Mouse (Mus musculus) liver, adult 2 months (tissue): ENCODE data around the gene Cd274. TPM values are rescaled to one million over a fixed set of nuclear protein-coding genes. Genes with fewer than 3 reads are reported as not detected.

Source experiments
- DNase-seq: peaks from one replicate; pipeline ENCODE4 v3.0.0-alpha.2; 2011; ENCODE audit warnings: low read depth, low spot score; ENCODE audit errors: extremely low read depth
- H3K27ac ChIP-seq: fragments of 200-500 bp; replicated peaks from 2 replicates; pipeline ENCODE4 v1.5.1; 2012; ENCODE audit warnings: low read depth, mild to moderate bottlenecking, control low read depth, inconsistent platforms, low read length; ENCODE audit not compliant: insufficient read depth
- H3K27me3 ChIP-seq: fragments of 200-500 bp; 2 replicates; pipeline ENCODE4 v1.6.1; 2012; ENCODE audit warnings: mild to moderate bottlenecking, moderate library complexity, low read length, inconsistent platforms; ENCODE audit not compliant: control insufficient read depth, insufficient read depth
- H3K36me3 ChIP-seq: fragments of 200-500 bp; 2 replicates; pipeline ENCODE4 v1.6.1; 2012; ENCODE audit warnings: low read length, inconsistent platforms; ENCODE audit not compliant: control insufficient read depth, insufficient read depth
- H3K4me1 ChIP-seq: fragments of 200-500 bp; 2 replicates; pipeline ENCODE4 v1.6.1; 2011; ENCODE audit warnings: low read length; ENCODE audit not compliant: control insufficient read depth, insufficient read depth
- H3K4me3 ChIP-seq: fragments of 200-500 bp; 2 replicates; pipeline ENCODE4 v1.5.1; 2011; ENCODE audit warnings: low read depth, mild to moderate bottlenecking, control low read depth, low read length, moderate library complexity; ENCODE audit not compliant: insufficient read depth
- H3K79me2 ChIP-seq: fragments of 200-500 bp; 2 replicates; pipeline ENCODE4 v1.6.1; 2012; ENCODE audit warnings: inconsistent platforms, mild to moderate bottlenecking, low read length, moderate library complexity; ENCODE audit not compliant: control insufficient read depth, insufficient read depth
- H3K9ac ChIP-seq: fragments of 200-500 bp; 2 replicates; pipeline ENCODE4 v1.6.1; 2012; ENCODE audit warnings: low read depth, mild to moderate bottlenecking, control low read depth, inconsistent platforms, low read length
- CTCF ChIP-seq: fragments of 200-500 bp; IDR thresholded peaks from 2 replicates; pipeline ENCODE4 v1.5.1; 2011; ENCODE audit warnings: low read depth, low read length, control low read depth
- POLR2A ChIP-seq: fragments of 200-500 bp; IDR thresholded peaks from 2 replicates; pipeline ENCODE4 v1.6.1; 2011; ENCODE audit warnings: low read length, control low read depth; ENCODE audit not compliant: insufficient read depth; ENCODE audit errors: extremely low read depth
- WGBS: fragments of 180-500 bp; shearing (Covaris S2); methylation state at CpG from one replicate; pipeline ENCODE4 v1.1.7; 2018; 5-methylcytosine and 5-hydroxymethylcytosine counted together
- polyA plus RNA-seq: library from polyadenylated mRNA; depleted of rRNA; stranded (reverse); fragments of >200 nt; gene quantifications from 2 replicates; pipeline ENCODE4 v1.2.3, GENCODE M21; 2012
- total RNA-seq: library from RNA; depleted of rRNA; stranded (reverse); fragments of >200 nt; gene quantifications from 2 replicates; pipeline ENCODE4 v1.2.3, GENCODE M21; 2014

Cd274 gene
- total and polyA plus RNA-seq, 2 experiments: 1.2 to 2.1 TPM

GRCm38 (mm10) chr19:29345636-29346035 is 21.6 kb upstream of the Cd274 start:
- Histone ChIP-seq H3K4me1 (no peaks in the 10 kb centered on the region; the same call in 1 of the 2 replicates), H3K4me3 (no peak overlapping the region)
- 45% methylated on average over 6 of the region's 6 CpGs for WGBS

GRCm38 (mm10) chr19:29350991-29351390 is 16.3 kb upstream of the Cd274 start:
- no peak for DNase-seq
- TF ChIP-seq POLR2A: no peak
- TF ChIP-seq CTCF: no peak
- Histone ChIP-seq H3K4me3 (no peak overlapping the region), H3K36me3 (peaks cover 2% of the 10 kb centered on the region), H3K9ac (no peak overlapping the region), H3K79me2 (no peaks in the 10 kb centered on the region), H3K27me3 (no peaks in the 10 kb centered on the region), H3K4me1 (peaks cover 2% of the 10 kb centered on the region; the same call in 1 of the 2 replicates), H3K27ac (no peak overlapping the region)
- WGBS: 82% methylated on average over 5 of the region's 5 CpGs

More at GRCm38 (mm10) chr19:29345636-29346035, 21.6 kb upstream of the Cd274 start:
- no peak for TF ChIP-seq POLR2A
- no peak for TF ChIP-seq CTCF
- no peak for DNase-seq
- Histone ChIP-seq H3K9ac (no peak overlapping the region), H3K36me3 (peaks cover 2% of the 10 kb centered on the region; the same call in 1 of the 2 replicates), H3K27ac (no peak overlapping the region), H3K27me3 (no peaks in the 10 kb centered on the region), H3K79me2 (no peaks in the 10 kb centered on the region)

- DNase-seq: peak; percentile 65
- H3K27ac ChIP-seq: no peak overlapping the region
- TF ChIP-seq POLR2A: no peak
- TF ChIP-seq CTCF: peak; percentile 95
- H3K36me3 ChIP-seq: peaks cover 1% of the 10 kb centered on the region
- H3K79me2 ChIP-seq: no peaks in the 10 kb centered on the region
- 4% methylated on average over 20 of the region's 20 CpGs for WGBS
- no peak overlapping the region for H3K9ac ChIP-seq
- peaks cover 2% of the 10 kb centered on the region; the same call in 1 of the 2 replicates for H3K4me1 ChIP-seq
- H3K4me3 ChIP-seq: peak overlapping the region; percentile 29; the same call in 1 of the 2 replicates
- no peaks in the 10 kb centered on the region for H3K27me3 ChIP-seq
Measured at GRCm38 (mm10) chr19:29354895-29355877, 12.1 kb upstream of the Cd274 start.

GRCm38 (mm10) chr19:29356281-29356680 is 11.0 kb upstream of the Cd274 start:
- Histone ChIP-seq H3K4me1 (peaks cover 2% of the 10 kb centered on the region; the same call in 1 of the 2 replicates), H3K27ac (no peak overlapping the region), H3K9ac (no peak overlapping the region), H3K79me2 (no peaks in the 10 kb centered on the region; the same call in 1 of the 2 replicates), H3K36me3 (no peaks in the 10 kb centered on the region), H3K4me3 (no peak overlapping the region), H3K27me3 (no peaks in the 10 kb centered on the region)
- 87% methylated on average over 11 of the region's 11 CpGs for WGBS
- TF ChIP-seq POLR2A: no peak
- TF ChIP-seq CTCF: no peak
- no peak for DNase-seq

GRCm38 (mm10) chr19:29360251-29360650 is 7.0 kb upstream of the Cd274 start:
- no peak for DNase-seq
- TF ChIP-seq POLR2A: no peak
- TF ChIP-seq CTCF: no peak
- 85% methylated on average over 5 of the region's 5 CpGs for WGBS
- H3K27ac ChIP-seq: no peak overlapping the region
- H3K9ac ChIP-seq: no peak overlapping the region
- no peaks in the 10 kb centered on the region; the same call in 1 of the 2 replicates for H3K79me2 ChIP-seq
- H3K4me3 ChIP-seq: no peak overlapping the region
- H3K27me3 ChIP-seq: no peaks in the 10 kb centered on the region
- H3K4me1 ChIP-seq: peaks cover 2% of the 10 kb centered on the region; the same call in 1 of the 2 replicates
- no peaks in the 10 kb centered on the region for H3K36me3 ChIP-seq
